Mouse (Mus musculus) urinary bladder, adult 18-20 months (tissue): Measurements from ENCODE around the gene Dicer1.

Experiments used
- DNase-seq, 2 experiments: peaks; one replicate each; pipeline ENCODE4 v3.0.0; 2022; ENCODE audit warnings: low spot score in 2 of 2, mixed read lengths in 2 of 2

Dicer1 gene

DNA sequence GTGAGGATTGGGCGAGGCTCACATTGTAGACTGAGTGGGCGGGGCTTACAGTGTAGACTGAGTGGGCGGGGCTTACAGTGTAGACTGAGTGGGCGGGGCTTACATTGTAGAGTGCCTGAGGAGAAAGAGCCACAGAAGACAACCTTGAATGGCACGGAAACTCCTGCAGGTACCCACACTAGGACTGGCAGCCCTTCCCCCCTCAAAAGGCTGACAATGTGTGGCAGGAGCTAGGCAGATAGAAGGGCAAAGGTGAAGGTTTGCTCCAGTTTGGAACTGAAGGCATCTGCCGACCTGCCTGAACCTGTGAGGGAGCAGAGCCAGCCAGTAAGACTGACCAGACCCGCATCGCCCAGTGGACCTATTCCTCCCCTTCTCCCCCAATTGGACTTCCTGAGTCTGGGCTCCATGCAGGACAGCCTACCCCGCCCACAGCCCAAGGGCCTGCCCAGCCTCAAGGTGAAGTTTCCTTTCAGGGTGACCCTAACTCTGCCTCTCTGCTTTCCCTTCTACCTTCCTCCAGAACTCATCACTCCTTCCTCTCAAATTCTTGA, 74.3 kb downstream of the Dicer1 start:
- no peak for DNase-seq

DNA sequence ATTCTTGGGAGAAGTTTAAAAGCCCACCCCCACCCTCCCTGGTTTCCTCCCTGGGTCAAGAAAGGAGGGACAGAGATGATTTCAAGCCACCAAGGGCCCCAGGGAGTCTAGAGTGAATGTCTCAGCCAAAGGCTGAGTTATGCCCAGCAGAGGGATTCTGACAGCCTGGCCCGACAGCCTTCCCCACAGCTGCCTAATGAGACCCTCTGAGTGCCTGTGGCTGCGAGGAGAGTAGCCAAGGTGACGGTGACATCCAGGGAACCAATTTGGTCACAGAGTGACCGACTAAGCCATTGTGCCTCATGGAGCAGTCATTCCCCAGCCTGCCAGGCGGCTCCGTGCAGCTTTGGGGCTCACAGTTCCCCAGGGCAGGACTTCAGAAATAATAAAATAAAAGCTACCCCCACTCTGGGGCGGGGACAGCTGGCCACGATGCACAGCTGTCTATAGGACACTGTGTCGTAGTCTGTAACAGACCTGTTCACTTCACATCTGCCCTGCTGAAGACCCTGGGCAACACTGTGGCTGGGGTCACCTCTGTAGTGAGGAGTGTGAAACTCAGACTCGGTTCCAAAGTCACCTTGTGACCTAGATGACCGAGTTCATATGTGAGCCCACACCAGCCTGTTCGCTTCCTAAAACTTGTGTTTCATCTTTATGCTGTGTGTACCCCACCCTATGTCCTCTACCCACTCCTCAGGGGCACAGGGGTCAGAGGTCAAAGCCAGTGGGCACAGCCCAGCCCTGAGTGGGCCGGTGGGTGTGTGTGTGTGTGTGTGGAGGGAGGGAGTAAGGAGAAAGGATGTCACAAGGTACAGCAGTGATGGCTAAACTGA, 75.0 kb downstream of the Dicer1 start:
- DNase-seq: no peak

DNA sequence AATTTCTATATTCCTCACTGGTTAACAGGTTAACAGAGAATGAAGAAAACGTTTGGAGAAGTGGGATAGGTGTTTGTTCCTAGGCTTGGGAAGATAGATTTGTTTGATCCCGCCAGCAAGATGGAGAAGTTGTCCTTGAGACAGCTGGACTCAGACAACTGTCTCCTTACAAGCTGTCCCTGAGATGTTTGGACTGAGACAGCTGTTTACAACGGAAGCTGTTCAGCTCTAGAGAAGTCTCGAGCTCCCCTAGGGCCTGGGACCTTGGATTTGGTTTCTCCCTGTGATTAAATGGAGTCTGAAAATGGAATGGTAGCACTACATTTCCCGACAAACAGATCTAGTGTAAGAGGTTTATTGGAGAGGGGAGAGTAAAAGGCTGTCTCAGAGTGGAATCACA, 78.8 kb downstream of the Dicer1 start:
- no peak for DNase-seq

DNA sequence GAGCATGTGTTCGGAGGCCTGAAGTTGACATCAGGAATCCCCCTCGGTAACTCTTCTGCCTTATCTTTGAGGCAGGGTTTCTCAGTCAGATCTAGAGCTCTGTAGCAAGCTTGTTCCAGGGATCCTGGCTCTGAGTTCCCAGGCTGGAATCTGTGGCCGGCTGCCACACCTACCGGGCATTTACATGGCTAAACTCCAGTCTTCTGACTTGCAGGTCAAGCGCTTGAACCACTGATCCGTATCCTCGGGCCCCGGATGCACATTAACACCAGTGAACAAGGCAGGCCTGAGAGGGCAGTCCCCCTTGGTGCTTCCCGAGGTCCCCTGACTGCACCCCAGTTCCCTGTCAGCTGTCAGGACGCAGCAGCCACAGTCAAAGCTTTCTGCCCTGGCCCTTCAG, 79.3 kb downstream of the Dicer1 start:
- DNase-seq: no peak

DNA sequence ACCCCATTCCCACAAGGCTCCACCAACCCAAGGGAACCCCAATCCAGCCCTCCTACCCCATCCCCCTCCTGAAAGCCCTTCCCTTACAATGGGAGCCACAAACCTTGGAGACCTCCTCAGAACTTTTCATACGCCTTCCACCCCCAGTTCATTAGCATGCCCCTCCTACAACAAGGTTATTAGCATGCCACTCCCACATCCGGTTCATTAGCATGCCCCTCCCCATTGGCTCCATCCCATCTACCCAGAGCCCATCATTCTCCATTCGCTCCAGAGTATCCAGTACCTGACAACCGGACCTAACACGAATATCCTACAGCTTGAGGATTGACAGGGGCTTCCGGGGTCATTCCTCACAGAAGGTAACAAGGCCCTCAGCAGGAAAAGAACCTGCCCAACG, 83.9 kb downstream of the Dicer1 start:
- no peak for DNase-seq

DNA sequence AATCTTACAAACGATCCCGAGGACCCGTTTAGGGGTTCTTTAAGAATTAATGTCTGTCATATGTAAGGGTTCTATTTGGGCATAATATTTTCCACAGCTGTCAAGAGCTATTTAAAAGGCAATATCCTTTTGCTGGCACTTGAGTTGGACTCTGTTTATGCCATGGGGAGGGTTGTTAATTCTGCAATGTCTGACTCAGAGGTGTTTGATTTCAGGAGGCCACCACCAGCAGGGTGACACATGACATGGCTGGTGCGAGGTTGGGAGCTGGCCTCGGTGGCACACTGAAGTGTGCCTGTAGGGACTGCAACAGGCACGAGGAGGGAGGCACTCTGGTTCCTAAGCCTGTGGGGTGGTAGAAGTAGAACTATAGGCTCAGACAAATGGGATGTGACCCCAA, 85.8 kb downstream of the Dicer1 start:
- no peak for DNase-seq

DNA sequence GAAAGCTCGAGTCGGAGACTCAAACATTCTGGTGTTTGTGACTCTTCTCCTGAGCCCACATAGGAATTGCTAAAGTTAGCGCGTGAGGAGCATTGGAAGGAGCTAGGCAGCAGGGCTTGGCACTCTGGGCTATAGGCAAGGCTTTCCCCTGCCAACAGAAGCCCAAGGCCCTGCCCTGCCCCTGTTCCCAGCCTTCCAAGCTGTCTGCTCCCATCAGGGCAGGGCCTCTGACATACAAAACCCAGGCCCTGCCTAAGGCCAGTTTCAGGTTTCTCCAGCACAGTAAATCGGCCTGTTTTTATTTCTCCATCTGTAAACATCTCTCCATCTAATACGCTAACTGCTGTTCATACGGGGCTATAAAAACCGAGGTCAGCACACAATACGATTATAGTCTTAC, 86.2 kb downstream of the Dicer1 start:
- no peak for DNase-seq

DNA sequence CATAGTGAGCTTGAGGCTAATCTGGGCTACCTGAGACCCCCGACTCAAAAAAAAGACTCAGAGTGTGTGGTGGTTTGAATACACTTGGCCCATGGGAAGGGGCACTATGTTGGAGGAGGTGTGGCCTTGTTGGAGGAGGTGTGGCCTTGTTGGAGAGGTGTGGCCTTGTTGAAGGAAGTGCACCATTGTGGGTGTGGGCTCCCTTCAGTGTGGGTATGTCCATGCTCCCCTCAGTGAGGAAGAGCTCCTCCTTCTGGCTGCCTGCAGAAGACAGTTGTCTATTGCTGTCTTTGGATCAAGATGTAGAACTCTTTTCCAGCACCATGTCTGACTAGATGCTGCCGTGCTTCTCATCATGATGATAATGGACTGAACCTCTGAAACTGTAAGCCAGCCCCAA, 95.6 kb downstream of the Dicer1 start:
- no peak for DNase-seq

DNA sequence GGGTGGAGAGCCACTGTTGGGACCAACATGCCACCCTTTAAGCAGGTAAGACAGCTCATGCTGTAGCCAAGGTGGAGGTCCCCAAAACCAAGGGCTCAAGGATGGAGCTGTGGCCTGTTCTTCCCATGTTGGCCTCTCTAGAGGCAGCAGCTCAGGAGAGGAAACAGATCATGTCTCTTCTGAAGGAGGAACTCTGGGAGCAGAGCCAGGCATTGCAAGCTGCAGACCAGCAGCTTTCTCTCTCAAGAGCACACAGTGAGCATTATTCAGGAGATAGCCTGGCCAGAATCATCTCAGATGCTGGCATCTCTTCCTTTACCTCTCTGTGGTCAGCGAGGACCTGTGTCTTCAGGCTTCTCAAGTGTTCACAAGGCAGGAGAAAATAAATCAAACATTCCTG, 96.7 kb downstream of the Dicer1 start:
- no peak for DNase-seq

DNA sequence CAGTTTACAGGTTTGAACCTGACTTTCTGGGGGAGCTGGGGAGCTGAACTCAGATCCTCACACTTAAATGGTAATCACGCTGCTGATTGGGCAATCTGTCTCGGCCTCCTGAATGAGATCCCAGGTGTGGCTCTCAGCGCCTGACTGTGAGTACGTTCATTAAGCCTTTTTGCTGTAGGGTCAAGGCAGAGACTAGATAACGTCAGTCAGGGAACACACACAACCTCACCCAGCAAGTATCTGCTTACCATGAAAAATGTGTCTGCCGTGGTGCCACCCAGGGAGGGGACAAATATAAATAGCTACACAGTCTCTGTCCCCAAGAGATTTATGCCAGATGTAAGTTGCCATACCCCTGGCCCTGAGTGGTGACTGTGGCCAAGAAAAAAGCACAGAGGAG, 99.7 kb downstream of the Dicer1 start:
- DNase-seq: no peak

DNA sequence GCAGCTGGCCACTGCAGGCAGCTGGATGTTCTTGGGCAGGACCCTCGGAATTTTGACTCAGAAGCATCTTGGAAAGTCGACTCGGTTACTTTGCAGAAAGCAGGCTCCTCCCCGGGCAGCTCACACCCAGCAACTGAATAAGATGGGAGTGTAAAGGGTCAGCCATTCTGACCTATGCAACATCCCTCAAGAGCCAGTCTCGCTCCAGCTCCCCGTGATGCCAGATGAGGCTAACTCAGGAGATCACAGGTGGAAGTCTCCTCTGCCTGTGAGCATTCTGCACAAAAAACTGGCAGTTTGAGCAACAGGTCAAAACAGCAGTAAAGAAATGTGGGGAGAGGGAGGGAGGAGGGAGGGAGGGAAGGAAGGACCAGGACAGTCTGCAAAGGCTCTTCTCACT, 100.5 kb downstream of the Dicer1 start:
- DNase-seq: no peak

DNA sequence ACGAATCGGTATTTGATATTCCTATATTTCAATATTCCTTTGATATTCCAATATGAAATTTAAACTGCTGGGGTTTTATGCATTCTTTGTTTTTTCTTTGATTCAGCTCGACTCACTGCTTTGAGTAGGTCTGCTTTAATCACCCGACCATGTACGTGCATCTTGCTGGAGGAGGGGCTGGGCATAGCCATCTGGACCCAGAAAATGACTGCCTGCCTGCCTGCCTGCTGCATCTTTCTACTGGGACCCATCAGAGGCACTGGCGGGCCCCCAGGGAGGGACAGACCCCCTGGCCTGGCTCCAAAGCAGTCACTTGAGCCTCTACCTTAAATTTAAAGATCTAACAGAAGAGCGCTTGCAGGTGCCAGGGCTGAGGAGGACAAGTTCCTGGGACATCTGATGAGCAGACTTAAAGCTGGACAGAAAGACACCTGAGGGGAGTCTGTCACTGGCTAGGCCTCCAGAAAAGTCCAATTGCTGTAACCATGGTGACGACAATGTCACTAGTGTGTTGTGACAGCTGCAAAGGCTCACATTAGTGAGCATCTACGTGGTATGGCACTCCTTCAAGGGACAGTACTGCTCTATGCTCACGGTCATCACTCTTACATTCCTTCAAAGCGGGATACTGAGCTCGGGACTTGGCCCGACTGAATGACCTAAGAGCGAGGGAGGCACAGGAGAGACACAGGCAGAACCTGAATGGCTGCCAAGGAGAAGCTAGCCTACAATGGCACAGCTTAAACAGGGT, 101.1 kb downstream of the Dicer1 start:
- no peak for DNase-seq

DNA sequence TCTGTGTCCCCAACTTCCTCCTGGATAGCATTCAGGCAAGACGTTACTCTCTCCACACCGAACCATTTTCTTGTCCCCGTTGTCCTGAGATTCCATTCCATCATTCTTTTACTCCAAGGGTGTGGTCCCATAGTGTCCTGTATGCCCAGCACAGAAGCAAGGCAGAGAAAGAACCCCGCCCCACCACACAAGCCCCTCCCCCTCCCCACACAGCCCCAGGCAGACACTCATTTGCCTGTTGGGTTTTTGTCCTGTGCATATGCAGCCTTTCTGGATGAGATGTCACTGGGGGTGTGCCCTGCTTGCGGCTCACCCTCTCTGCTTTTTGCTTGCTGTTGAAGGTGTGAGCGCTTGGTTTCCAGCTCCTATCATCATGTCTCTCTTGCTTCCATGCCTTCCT, 103.4 kb downstream of the Dicer1 start:
- no peak for DNase-seq

DNA sequence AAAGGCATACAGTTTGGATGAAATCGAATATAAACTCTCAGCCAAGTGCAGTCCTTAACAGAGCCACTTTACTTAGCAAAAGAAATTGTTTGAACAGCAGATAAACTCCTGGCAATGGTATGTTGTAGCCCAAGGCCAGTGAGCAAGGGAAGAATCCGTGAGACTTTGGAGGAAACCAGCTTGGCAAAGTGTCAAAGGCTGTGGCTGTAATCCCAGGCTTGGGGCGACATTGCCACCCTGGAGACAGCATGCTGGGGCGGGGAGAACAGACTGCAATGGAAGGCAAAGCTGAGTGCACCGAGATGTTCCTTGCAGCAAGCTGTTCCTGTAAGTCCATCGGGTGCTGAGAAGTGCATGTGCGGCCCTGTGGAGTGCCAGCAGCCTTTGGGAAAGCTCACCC, 109.4 kb downstream of the Dicer1 start:
- no peak for DNase-seq

DNA sequence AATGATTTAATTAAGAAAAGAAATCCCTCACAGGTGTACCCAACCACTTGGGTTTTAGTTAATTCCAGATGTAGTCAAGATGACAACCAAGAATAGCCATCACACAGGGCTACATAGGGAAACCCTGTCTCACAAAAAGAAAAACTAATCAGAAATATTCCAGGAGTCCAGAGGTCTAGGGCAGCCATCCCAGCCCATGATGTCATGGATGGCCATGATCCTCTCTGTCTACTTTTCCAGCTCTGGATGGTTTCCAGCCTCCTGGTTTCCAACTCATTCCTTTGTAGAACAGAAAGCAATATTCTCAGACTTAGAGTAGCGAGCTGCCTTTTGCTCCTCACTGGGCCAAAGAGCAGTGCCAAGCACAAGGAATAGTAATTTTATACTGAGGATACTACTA, 110.8 kb downstream of the Dicer1 start:
- DNase-seq: peak in 1 of 2 experiments; percentile 7

DNA sequence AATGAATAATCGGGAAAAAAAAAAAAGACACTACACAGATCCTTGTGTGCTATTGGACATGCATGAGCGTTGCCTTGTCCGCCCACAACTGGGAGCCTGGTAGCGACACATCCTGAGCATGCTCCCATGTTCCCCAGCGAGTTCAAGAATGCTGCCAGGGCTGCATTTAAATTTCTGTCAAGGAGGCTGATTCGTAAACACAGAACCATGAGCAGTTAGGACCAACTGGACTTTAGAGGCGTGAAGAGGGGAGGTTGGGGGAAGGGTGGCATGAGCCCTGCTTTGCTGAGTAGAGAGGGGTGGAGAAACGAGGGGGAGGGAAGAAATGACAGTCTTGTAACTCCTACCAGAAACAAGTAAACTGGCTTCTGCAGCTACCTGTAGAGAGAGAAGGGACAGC, 113.6 kb downstream of the Dicer1 start:
- no peak for DNase-seq
